Mouse (Mus musculus) midbrain, embryonic 15.5 days (tissue): ENCODE results near the gene Fam214a. TPM values are rescaled to one million over a fixed set of nuclear protein-coding genes. Genes with fewer than 3 reads are reported as not detected.

Experiments
- ATAC-seq: fragments of 200-750 bp; cut with Nextera tagmentation; replicated peaks from 2 replicates; pipeline ENCODE4 v1.8.0; 2017; ENCODE audit warnings: moderate TSS enrichment
- H3K27ac ChIP-seq: fragments of 300-500 bp; sonication (generic); 2 replicates; pipeline ENCODE4 v1.5.1; 2015; ENCODE audit warnings: mild to moderate bottlenecking, inconsistent platforms
- H3K27me3 ChIP-seq: fragments of 300-500 bp; sonication (generic); replicated peaks from 2 replicates; pipeline ENCODE4 v1.6.1; 2015; ENCODE audit warnings: inconsistent platforms
- H3K36me3 ChIP-seq: fragments of 300-500 bp; sonication (generic); replicated peaks from 2 replicates; pipeline ENCODE4 v1.6.1; 2015; ENCODE audit warnings: inconsistent platforms
- H3K4me1 ChIP-seq: fragments of 300-500 bp; sonication (generic); 2 replicates; pipeline ENCODE4 v1.6.1; 2015; ENCODE audit warnings: inconsistent platforms
- H3K4me2 ChIP-seq: fragments of 300-500 bp; sonication (generic); 2 replicates; pipeline ENCODE4 v1.6.1; 2015; ENCODE audit warnings: inconsistent platforms, mild to moderate bottlenecking, moderate library complexity
- H3K4me3 ChIP-seq: fragments of 300-500 bp; sonication (generic); 2 replicates; pipeline ENCODE4 v1.5.1; 2015; ENCODE audit warnings: mild to moderate bottlenecking, inconsistent platforms
- H3K9ac ChIP-seq: fragments of 300-500 bp; sonication (generic); 2 replicates; pipeline ENCODE4 v1.6.1; 2015; ENCODE audit warnings: mild to moderate bottlenecking, inconsistent platforms
- H3K9me3 ChIP-seq: fragments of 300-500 bp; sonication (generic); 2 replicates; pipeline ENCODE4 v1.6.1; 2016; ENCODE audit warnings: inconsistent platforms
- WGBS: fragments of 180-500 bp; shearing (Covaris S2); methylation state at CpG from one replicate; pipeline ENCODE4 v1.1.7; 2015; ENCODE audit warnings: mixed read lengths; 5-methylcytosine and 5-hydroxymethylcytosine counted together
- polyA plus RNA-seq: library from polyadenylated mRNA; unstranded; fragments of >200 nt; fragmentation: Nextera tagmentation; extraction: Ambion mirVana; gene quantifications from 2 replicates; pipeline ENCODE4 v1.2.1, GENCODE M21; 2015

Fam214a gene
- 25.2 and 28.1 TPM in 2 replicates for polyA plus RNA-seq

DNA sequence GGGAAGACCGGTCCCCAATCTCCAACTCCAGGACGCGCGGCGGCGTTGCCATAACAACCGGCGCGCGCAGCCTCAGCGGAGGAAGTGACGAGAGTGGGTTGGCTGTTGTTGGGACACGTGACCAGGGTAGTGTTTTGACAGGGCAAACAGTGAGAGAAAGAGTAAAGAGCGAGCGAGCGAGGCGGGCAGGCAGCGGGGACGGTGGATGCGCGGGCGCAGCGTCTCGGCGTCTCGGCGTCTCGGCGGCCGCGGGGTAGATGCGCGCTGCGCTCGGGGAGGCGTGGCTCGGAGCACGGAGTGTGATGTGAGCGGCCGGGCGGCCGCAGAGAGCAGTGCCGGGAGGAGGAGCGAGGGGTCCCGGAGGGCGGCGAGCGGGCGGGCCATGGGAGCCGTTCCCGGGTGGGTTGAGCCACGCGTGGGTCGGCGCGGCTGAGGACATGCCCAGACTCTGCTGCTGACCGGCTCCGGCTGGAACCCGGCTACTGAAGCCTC lies at the start of gene Fam214a:
Fam214a (plus strand) TSS at position 129 of the 492 bp plus-strand sequence.
- no peaks in the 10 kb centered on the region for H3K36me3 ChIP-seq
- peak within 1 kb of the TSS; percentile 81 for H3K4me2 ChIP-seq
- no peaks in the 10 kb centered on the region for H3K9me3 ChIP-seq
- under 1% methylated on average over 59 of the region's 59 CpGs for WGBS
- ATAC-seq = peak; percentile 98
- H3K27me3 ChIP-seq = no peaks in the 10 kb centered on the region
- H3K27ac ChIP-seq = peak within 1 kb of the TSS; percentile 93
- H3K9ac ChIP-seq = peak within 1 kb of the TSS; percentile 87
- peaks cover 20% of the 10 kb centered on the region for H3K4me1 ChIP-seq
- peak within 1 kb of the TSS; percentile 87 for H3K4me3 ChIP-seq

DNA sequence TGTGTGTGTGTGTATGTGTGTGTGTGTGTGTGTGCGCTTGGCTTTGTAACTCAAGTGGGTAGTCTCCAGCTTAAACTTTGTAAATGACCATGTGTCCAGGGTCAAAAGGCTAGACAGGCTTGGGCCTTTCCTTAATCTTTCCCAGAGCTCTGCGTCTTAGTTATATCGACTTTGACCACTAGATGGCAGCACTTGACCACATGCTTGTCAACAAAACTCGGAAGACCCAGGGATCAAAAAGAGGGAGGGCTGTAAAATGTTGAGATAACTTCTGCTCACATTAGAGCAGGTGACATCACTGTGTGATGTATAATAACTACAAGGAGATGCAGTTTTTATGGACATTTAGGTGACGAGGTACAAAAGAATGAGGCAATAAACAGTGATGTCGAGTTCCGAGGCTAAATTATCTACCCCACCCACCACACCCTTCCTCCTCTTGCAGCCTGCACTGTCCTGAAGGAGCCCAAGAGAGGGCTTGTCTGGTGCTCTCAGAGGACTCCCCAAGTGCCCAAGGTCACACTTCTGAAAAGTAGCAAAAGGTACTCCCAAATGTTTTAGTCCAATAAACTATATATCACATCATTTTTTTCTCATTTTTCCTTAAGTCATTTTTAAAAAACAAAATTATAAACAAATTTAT lies 47.7 kb upstream of the Fam214a start:
- no peak overlapping the region for H3K4me2 ChIP-seq
- 15% methylated on average over 7 of the region's 7 CpGs for WGBS
- H3K27me3 ChIP-seq = no peaks in the 10 kb centered on the region; the same call in 1 of the 2 replicates
- ATAC-seq = peak; percentile 70; the same call in 1 of the 2 replicates
- H3K9ac ChIP-seq = no peak overlapping the region
- H3K4me1 ChIP-seq = no peaks in the 10 kb centered on the region
- H3K27ac ChIP-seq = no peak overlapping the region
- no peak overlapping the region for H3K4me3 ChIP-seq
- no peaks in the 10 kb centered on the region for H3K9me3 ChIP-seq
- H3K36me3 ChIP-seq = no peaks in the 10 kb centered on the region

DNA sequence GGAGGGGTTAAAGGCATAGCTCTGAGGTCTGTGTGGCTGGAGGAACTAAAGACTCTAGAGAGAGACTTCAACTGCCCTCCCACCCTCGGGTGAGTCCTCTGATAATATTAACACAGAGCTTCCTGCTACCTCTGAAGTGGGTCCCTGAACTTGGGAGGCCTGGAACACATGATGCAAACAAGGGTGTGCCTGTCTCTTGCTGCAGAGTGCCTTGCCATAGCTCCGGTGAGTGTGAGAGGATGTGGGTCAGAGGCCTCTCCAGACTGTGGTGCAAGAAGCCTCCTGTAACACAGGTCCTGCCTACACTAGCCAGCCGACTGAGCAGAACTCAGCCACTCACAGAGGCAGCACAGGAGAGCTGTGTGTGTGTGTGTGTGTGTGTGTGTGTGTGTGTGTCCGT lies 45.7 kb upstream of the Fam214a start:
- 63% methylated on average over 4 of the region's 4 CpGs for WGBS
- H3K4me2 ChIP-seq = no peak overlapping the region
- H3K36me3 ChIP-seq = no peaks in the 10 kb centered on the region
- H3K4me1 ChIP-seq = no peaks in the 10 kb centered on the region
- H3K9ac ChIP-seq = no peak overlapping the region
- H3K27me3 ChIP-seq = no peaks in the 10 kb centered on the region; the same call in 1 of the 2 replicates
- no peak for ATAC-seq
- no peak overlapping the region for H3K27ac ChIP-seq
- no peaks in the 10 kb centered on the region for H3K9me3 ChIP-seq
- H3K4me3 ChIP-seq = no peak overlapping the region

GRCm38 (mm10) chr9:74909245-74909644 lies 43.4 kb upstream of the Fam214a start:
- no peak for ATAC-seq
- no peaks in the 10 kb centered on the region for H3K9me3 ChIP-seq
- H3K36me3 ChIP-seq = no peaks in the 10 kb centered on the region
- no peak overlapping the region for H3K4me2 ChIP-seq
- H3K4me3 ChIP-seq = no peak overlapping the region
- 68% methylated on average over 15 of the region's 15 CpGs for WGBS
- no peaks in the 10 kb centered on the region for H3K4me1 ChIP-seq
- no peaks in the 10 kb centered on the region; the same call in 1 of the 2 replicates for H3K27me3 ChIP-seq
- H3K9ac ChIP-seq = no peak overlapping the region
- no peak overlapping the region for H3K27ac ChIP-seq

DNA sequence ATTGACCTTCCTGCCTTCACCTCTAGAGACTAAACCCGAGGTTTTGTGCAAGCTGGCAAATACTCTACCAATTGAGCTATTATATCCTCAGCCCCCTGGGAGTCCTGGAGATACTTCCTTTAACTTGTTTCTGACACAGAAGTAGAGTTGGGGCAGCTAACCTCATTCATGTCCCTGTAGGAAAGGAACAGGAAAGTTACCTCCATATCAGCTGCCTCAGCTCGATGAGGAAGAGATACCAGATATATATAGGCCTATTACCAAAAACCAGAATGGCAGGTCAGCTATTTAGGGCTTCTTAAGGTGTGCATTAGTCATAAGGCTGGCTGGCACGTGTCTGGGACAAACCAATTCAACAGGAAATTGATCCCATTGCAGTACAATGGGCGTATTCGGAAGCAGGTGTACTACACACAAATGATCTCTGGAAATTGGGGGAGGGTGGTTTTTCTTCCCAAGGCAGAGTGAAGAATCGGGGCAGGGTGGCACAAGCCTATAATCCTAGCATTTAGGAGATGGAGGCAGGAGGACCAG lies 42.4 kb upstream of the Fam214a start:
- H3K27me3 ChIP-seq = no peaks in the 10 kb centered on the region; the same call in 1 of the 2 replicates
- no peak for ATAC-seq
- H3K9ac ChIP-seq = no peak overlapping the region
- H3K9me3 ChIP-seq = no peaks in the 10 kb centered on the region
- H3K27ac ChIP-seq = no peak overlapping the region
- no peaks in the 10 kb centered on the region for H3K4me1 ChIP-seq
- no peak overlapping the region for H3K4me3 ChIP-seq
- H3K4me2 ChIP-seq = no peak overlapping the region
- 82% methylated on average over 6 of the region's 6 CpGs for WGBS
- H3K36me3 ChIP-seq = no peaks in the 10 kb centered on the region

GRCm38 (mm10) chr9:74911430-74911829 lies 41.3 kb upstream of the Fam214a start:
- H3K36me3 ChIP-seq = no peaks in the 10 kb centered on the region
- no peaks in the 10 kb centered on the region; the same call in 1 of the 2 replicates for H3K27me3 ChIP-seq
- H3K9ac ChIP-seq = no peak overlapping the region
- H3K27ac ChIP-seq = no peak overlapping the region
- no peak overlapping the region for H3K4me2 ChIP-seq
- H3K9me3 ChIP-seq = no peaks in the 10 kb centered on the region
- ATAC-seq = no peak
- no peak overlapping the region for H3K4me3 ChIP-seq
- H3K4me1 ChIP-seq = no peaks in the 10 kb centered on the region
- 80% methylated on average over 4 of the region's 4 CpGs for WGBS

DNA sequence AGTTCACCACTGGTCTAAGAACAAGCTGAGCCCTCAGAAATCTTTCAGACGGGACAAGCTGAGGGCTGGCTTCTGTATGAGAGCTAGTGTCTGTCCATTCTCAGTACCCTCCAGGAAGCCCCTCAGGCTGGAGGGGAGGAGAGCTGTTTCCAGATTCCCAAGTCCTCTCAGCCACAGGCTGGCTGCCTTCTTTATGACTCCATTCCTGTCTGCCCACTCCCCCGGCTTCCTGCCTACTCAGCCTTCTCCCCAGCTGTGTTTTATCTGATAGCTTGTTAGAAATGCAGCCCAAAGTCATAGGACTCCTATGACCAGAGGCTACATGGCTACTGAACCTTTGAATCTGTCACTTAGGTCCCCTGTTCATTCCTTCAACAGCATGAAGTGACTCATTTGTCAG lies 40.8 kb upstream of the Fam214a start:
- H3K9ac ChIP-seq = no peak overlapping the region

DNA sequence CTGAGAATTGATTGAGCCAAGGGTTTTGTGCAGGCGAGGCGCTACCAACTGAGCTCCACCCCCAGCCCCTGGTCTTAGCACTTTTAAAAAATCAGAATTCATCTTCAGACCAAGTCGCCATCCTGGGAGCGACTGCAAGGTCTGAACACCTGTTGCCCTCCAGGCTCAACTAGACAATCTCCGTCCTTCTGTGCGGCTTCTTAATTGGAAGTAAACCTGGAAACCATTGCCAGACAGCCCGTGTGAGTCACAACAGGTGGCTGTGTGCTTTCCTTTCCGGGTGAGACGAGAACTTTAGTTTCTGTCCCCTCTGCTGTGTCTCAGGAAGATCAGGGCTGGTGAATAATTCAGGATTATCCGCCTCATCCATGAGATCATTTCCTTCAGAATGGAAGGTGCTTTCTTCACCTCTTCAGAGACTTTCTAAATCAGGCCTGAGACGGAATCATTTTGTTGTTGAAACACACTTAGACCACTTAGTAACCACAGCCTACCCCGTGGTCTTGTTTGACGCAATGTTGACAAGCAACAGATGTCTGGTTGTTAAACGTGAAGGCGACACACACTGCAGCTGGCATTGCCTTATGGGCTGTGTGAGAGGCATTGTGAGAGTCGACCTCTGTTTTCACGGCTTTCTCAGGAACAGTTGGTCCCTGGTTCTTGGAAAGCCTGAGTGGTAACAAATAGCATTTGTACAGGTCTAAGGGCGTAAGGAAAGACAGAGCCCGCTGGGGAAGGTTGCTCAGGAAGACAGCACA lies 39.9 kb upstream of the Fam214a start:
- Histone ChIP-seq H3K4me3 (no peak overlapping the region), H3K4me2 (no peak overlapping the region), H3K9ac (no peak overlapping the region), H3K27me3 (no peaks in the 10 kb centered on the region), H3K36me3 (no peaks in the 10 kb centered on the region), H3K4me1 (no peaks in the 10 kb centered on the region), H3K27ac (no peak overlapping the region), H3K9me3 (no peaks in the 10 kb centered on the region)
- ATAC-seq = no peak
- WGBS = 68% methylated on average over 19 of the region's 19 CpGs

More for the DNA sequence above, 40.8 kb upstream of the Fam214a start:
- Histone ChIP-seq H3K27ac (no peak overlapping the region), H3K36me3 (no peaks in the 10 kb centered on the region), H3K4me1 (no peaks in the 10 kb centered on the region), H3K4me3 (no peak overlapping the region), H3K4me2 (no peak overlapping the region), H3K27me3 (no peaks in the 10 kb centered on the region; the same call in 1 of the 2 replicates), H3K9me3 (no peaks in the 10 kb centered on the region)
- 59% methylated on average over 2 of the region's 2 CpGs for WGBS
- no peak for ATAC-seq

GRCm38 (mm10) chr9:74915611-74916010 lies 37.1 kb upstream of the Fam214a start:
- H3K9me3 ChIP-seq = no peaks in the 10 kb centered on the region
- H3K9ac ChIP-seq = no peak overlapping the region
- H3K36me3 ChIP-seq = no peaks in the 10 kb centered on the region
- H3K4me1 ChIP-seq = no peaks in the 10 kb centered on the region
- no peak for ATAC-seq
- no peaks in the 10 kb centered on the region for H3K27me3 ChIP-seq
- H3K4me3 ChIP-seq = no peak overlapping the region
- WGBS = 88% methylated on average over 3 of the region's 3 CpGs
- H3K4me2 ChIP-seq = no peak overlapping the region
- no peak overlapping the region for H3K27ac ChIP-seq

GRCm38 (mm10) chr9:74920450-74920849 lies 32.2 kb upstream of the Fam214a start:
- 93% methylated on average over 12 of the region's 12 CpGs for WGBS
- Histone ChIP-seq H3K4me3 (no peak overlapping the region), H3K9ac (no peak overlapping the region), H3K36me3 (no peaks in the 10 kb centered on the region), H3K27ac (no peak overlapping the region), H3K4me1 (peaks cover 5% of the 10 kb centered on the region; the same call in 1 of the 2 replicates), H3K9me3 (no peaks in the 10 kb centered on the region), H3K27me3 (no peaks in the 10 kb centered on the region), H3K4me2 (no peak overlapping the region)
- ATAC-seq = no peak

DNA sequence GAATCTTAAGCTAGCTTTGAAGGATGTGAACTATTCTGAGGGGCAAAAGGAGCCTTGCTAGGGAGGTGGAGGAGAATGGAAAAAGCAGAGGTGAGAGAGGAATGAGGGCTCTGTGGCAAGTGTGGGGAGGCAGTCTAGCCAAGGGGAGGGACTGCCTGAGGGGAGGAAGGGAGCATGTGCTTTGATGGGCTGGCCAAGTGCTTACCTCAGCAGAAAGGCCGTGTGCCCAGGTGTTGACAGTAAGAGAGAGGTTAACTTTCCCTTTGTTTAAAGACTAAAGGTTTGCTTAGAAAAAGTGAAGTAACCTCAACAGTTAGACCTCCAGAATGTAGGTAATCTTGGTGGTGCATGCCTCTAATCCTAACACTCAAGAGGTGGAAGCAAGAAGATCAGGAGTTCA lies 31.3 kb upstream of the Fam214a start:
- Histone ChIP-seq H3K36me3 (no peaks in the 10 kb centered on the region), H3K27ac (no peak overlapping the region), H3K27me3 (no peaks in the 10 kb centered on the region), H3K9me3 (no peaks in the 10 kb centered on the region), H3K4me2 (no peak overlapping the region), H3K4me1 (peaks cover 5% of the 10 kb centered on the region; the same call in 1 of the 2 replicates), H3K4me3 (no peak overlapping the region), H3K9ac (no peak overlapping the region)
- 52% methylated on average over 1 of the region's 1 CpGs for WGBS
- ATAC-seq = no peak

- Histone ChIP-seq H3K4me2 (no peak overlapping the region), H3K9ac (no peak overlapping the region), H3K27ac (no peak overlapping the region), H3K36me3 (no peaks in the 10 kb centered on the region), H3K27me3 (no peaks in the 10 kb centered on the region), H3K4me1 (peaks cover 5% of the 10 kb centered on the region; the same call in 1 of the 2 replicates), H3K9me3 (no peaks in the 10 kb centered on the region), H3K4me3 (no peak overlapping the region)
- WGBS = 81% methylated on average over 3 of the region's 3 CpGs
- no peak for ATAC-seq
These were observed 29.8 kb upstream of the Fam214a start for GRCm38 (mm10) chr9:74922884-74923283.
